Mouse (Mus musculus) adrenal gland (tissue): ENCODE measurements around the gene Tubb5.

Experiments used
- intact Hi-C: fragments of 180-260 bp; cut with DNase I; formaldehyde crosslinking; loops from one replicate; pipeline ENCODE4 v1.15.1; 2025

The Tubb5 gene

DNA sequence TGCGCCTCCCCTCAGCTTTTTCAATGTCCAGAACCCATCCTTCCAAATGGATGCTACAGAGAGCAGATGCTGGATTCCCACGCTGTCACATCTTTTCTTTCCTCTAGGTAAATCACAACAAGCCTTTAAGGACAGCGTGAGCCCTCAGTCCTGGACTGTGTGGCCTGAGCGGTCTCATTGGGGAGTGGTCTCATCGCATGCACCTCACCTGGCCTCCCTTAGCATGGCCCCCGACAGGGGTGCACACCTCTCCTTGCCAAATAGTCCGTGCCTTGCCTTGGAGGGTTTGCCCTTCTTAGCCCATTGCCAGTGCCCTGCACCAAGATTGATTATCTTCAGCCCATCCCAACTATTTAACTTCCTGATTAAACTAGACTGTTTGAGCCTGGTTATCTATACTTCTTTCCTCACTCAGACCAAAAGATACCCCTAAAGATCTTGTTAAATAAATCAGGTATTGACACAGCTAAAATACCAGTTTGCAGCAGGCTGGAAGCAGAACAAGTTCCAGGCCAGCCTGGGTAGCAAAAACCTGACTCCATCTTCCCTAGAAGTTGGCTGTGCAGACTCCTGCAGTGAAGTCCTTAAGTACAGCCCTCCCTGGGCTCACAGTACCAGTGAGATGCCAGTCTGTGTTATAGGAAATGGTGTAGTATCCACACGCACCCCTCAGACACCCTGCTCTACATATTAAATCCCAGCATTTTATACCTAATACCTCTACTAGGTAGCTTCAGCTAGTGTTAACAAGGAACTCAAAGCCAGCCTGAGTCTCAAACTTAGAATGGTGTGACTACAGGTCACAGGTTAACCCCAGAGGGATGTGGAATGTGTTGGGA lies 5.5 kb downstream of the Tubb5 start:
- intact Hi-C loops, result loop anchor here (5.0 to 10.0 kb wide), 2 partner anchors 80 to 142 kb away; partner anchors contain the start of genes Atat1 and Gnl1

DNA sequence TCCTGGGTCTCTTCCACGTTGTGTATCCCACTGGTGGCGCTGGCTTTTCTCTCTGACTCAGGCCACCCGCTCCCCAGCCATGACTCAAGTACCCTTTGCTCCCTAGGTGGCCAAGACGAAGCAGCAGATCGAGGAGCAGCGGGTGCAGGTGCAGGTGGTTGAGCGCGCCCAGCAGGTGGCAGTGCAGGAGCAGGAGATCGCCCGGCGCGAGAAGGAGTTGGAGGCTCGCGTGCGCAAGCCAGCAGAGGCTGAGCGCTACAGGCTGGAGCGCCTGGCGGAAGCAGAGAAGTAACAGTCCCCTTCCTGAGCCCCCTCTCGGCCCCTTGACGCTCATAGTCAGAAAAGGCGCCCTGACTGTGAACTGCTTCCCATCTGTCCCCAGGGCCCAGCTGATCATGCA lies 8.4 kb downstream of the Tubb5 start:
- intact Hi-C loops, result loop anchor here (2.0 to 10.0 kb wide), 4 partner anchors 43 to 145 kb away; partner anchors contain the start of genes Atat1 and Gnl1

DNA sequence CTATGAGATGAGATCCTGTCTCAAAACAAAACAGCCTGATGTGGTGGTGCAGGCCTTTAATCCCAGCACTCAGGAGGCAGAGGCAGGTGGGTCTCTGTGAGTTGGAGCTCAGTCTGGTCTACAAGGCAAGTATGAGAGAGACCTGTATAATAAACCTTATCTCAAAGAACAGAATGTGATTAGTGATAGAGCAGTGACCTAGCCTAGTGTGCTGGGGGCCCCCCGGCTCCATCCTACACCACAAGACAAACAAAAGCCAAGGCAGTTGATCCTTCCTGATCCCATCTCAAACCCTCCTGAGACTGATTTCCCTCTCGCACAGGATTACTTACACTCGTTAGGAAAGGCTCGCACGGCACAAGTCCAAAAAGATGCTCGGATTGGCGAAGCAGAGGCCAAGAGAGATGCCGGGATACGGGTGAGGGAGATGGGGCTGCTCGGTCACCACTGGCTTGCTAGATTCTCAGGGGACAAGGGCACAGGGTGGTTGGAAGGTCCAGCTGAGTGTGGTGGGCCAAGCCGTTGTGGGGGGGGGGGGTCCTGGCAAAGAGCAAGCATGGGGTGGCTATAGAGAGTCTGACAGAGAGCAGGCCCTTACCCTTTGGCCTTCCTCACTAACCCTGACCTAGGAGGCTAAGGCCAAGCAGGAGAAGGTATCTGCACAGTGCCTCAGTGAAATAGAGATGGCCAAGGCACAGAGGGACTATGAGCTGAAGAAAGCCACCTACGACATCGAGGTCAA lies 12.8 kb downstream of the Tubb5 start:
- intact Hi-C loops, result loop anchor here (5.0 kb wide), 1 partner anchor 83 kb away; no protein-coding TSS in a partner anchor

DNA sequence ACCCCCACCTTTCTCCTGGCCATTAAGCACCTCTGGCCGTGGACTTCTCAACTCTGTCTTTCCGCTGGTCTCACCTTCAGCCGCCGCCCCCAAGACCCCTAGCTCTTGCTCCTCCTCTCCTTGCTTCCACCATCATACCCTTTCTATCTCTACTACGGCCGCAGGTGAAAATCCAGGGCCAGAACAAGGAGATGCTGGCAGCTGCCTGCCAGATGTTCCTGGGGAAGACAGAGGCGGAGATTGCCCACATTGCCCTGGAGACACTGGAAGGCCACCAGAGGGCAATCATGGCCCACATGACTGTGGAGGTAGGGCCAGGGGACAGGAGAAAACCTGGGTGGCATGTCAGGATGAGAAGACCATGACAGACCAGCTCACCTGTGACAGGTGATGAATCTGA lies 13.7 kb downstream of the Tubb5 start:
- intact Hi-C loops, result no loop called here

DNA sequence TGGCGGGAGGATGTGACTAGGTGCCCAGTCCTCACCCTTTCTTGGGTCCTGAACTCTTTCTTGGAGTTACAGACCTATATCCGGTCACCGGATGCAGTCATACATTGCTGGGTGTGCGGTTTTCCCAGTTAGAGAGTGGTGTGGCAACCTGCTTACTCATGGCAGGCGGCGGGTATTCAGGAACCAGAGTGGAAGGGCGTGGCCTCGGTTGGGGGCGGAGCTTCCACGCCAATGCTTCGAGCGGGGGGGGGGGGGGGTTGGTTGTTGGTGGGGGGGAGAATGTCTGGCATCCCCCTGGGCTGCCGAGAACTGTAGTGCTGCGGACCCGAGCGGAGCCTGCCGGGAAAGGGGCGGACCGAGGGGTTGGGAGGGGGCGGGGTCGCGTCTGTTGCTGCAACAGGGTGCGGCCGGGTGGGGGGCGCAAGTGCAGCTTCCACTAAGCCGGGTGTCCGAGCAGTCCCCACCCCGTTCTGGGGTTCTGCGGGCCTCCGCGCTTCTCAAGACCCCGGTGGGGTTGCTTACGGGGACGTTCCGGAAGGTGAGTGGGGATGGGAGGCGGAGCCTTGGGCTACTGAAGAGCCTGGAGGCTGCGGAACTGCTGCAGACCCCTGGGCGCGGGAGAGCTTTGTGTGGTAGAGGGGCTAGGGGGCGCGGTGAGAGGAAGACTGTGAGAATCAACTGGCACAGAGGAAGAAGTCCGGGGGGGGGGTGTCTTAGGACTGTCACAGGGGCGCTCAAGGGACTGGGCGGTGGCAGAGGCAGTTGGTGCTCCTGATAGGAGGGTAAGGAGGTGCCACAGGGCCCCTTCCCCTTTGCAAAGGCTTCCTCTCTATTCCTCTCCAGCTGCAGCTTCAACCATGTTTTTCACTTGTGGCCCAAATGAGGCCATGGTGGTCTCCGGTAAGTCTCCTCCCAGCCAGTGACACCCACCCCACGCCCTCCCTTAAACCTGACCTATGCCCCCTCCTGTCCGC lies 14.9 kb downstream of the Tubb5 start, which contains the start of gene Flot1:
Gene Flot1, plus strand, starts transcription at position 267 of the 974 bp plus-strand sequence.
- intact Hi-C loops, result no loop called here

DNA sequence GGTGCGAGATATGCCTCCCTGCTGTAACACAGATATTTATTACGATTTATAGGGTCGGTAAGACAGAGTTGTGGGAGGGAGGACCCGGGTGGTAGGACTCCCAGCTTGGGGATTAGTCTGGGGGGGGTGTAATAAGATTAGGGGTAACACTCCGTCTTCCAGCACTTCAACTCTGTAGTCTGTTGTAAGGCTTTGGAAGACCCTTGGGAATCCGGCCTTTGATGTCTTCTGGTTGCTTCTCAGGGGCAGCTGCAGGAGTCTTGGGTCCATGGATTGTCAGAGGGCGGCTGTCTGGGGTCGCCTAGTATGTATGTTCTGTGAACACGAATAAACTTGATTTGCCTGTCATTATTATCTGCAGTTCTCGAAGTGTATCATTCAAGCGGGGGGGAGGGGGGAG lies 15.5 kb downstream of the Tubb5 start:
- intact Hi-C loops, result no loop called here

DNA sequence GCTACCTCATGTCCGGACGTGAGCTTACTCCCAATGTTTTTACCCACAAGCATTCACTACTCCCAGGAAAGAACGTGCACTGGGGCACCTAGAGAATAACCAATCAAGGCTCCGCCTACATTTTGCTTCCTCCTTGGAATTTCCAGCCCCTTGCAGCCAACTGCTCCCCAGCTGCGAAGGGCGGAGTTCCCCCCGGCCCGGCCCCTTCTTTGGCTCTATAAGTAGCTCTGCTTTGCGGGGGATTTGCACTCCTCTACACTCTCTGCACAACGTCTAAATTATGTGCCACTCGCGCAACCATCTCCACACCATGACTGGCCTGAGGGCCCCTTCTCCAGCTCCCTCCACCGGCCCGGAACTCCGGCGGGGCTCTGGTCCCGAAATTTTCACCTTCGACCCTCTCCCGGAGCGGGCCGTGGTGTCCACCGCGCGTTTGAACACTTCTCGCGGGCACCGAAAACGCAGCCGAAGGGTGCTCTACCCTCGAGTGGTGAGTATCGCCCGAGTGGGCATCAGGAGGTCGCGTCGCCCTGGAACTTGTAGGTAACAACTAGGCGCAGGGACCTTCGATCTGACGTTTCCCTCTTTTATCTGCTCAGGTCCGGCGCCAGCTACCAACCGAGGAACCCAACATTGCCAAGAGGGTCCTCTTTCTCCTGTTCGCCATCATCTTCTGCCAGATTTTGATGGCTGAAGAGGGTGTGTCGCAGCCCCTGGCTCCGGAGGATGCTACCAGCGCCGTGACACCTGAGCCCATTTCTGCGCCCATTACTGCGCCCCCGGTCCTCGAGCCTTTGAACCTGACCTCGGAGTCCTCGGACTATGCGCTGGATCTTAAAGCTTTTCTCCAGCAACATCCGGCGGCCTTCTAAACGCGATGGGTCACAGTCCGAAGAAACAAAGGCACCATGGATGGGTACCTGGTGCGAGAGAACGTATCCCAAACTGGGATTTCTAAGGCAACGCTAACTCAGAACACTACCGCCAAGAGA lies 16.4 kb downstream of the Tubb5 start, which contains the start of gene Ier3:
Gene Ier3, plus strand, starts transcription at position 246 of the 992 bp plus-strand sequence.
- intact Hi-C loops, result no loop called here

DNA sequence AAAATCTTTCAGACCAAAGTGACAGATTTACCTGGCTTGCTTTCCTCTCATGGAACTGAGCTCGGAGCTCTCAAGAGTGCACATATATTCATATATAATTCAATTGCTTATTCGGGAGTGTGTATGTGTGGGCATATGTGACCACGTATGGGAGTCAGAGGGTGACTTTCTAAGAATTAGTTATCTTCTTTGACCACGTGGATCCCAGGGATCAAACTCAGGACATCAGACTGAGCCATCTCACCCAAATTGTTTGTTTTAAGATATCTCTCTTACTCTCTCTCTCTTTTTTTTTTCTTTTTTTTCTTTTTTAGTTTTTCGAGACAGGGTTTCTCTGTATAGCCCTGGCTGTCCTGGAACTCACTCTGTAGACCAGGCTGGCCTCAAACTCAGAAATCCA lies 18.0 kb downstream of the Tubb5 start:
- intact Hi-C loops, result no loop called here

DNA sequence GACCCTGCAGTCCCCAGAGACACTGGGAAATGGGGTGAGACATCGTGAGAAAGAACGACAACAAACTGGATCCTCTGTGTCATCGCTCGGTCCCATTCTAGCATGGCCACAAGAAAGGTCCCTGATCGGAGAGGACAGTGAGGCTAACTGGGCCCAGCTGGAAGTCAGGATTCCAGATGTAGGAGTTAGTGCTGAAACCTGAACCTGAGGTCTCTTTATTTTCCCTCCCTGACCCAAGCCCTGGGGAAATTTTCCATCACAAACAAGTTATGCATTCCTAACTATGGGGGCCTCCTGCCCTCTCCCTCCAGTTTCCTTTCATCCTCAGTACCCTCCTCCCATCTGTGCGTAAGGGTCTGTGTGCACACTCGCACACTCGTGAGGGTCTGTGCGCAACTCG lies 20.9 kb downstream of the Tubb5 start:
- intact Hi-C loops, result no loop called here

DNA sequence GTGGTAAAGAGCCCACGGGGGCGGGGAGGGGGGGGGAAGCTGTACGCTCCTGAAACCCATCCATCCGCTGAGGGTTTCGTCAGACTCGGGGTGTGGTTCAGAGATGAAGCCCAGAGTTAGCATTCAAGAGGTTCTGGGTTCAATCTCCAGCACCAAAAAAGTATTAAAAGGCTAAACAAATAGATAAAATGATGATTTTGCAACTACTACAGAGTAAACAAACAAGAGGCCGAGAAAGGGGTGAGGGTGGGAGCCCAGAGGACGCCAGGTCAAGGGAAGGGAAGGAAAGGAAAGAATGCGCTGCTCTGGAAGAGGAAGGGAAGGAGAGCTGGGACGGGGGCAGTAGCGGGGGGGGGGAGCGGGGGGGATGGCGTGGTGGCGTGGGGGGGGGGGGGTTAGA lies 21.4 kb downstream of the Tubb5 start:
- intact Hi-C loops, result no loop called here

DNA sequence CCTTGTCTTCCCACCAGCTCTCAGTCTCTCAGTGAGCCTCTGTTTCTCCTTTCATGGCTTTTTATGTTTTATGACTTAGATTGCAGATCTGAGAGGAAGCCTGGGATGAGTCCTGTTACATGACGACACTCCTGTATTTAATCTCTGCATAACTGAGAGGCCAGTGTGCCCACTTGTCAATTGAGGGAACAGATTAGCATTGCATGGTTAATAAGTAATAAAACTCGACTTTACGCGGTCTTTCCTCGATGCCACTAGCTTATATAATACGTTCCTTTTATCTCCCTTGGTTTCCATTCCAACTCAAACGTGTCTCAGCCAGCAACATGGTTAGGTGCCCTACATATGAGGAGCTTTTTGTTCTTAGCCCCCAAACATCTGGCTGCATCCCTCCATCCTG lies 22.3 kb downstream of the Tubb5 start:
- intact Hi-C loops, result no loop called here

DNA sequence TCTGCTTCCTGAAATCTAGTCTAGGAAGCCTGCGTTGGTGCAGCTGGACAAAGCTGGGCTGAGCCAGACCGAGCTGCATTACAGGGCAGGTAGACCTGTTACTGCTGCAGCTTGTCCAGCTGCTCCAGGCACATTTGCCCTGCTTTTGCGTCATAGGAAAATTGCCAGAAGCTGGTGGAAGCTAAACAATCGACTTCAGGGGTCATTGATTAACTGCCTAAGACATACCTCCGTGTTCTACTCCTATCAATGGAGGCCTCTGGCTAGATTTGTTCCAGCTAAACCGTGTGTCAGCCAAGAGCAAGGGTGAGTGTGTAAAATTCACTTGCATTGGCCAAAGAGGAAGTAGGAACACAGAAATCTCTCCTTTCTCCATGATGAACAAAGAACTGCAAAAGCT lies 23.4 kb downstream of the Tubb5 start:
- intact Hi-C loops, result no loop called here

DNA sequence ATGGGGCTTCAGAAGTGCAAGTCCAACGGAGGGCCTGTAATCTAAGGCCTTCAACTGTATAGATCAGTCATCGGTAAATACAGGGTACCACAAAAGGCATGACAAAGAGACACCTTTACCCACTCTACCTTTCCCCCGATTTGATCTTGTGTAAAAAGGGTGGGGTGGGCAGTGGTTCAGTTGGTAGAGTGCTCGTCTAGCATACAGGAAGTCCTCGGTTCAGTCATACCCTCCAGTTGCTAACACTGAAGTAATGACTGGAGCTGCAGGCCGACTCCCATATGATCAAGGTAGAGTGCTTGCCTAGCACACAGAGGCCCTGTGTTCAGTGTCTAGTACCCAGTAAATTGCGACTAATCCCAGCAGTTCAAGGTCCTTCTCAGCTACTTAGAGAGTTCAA lies 24.5 kb downstream of the Tubb5 start:
- intact Hi-C loops, result no loop called here

DNA sequence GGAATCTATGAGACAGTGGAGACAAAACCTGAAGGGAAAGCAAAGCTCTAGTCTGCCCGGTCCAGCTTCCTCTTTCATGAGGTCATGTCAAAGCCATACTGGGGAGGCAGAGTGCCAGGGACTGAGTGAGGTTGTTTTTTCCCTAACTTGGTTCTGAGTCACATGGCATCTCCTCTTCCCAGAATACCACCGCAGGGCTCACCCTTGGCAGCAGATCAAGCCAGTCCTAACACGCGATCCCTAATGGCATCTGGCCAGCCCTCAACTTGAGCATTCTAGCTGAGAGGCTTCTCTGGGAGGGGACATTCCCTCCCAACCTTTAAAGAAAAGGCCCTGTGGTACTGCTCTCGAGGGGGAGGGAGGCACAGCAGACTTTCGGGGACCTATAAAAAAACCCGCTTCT lies 24.9 kb downstream of the Tubb5 start:
- intact Hi-C loops, result no loop called here

DNA sequence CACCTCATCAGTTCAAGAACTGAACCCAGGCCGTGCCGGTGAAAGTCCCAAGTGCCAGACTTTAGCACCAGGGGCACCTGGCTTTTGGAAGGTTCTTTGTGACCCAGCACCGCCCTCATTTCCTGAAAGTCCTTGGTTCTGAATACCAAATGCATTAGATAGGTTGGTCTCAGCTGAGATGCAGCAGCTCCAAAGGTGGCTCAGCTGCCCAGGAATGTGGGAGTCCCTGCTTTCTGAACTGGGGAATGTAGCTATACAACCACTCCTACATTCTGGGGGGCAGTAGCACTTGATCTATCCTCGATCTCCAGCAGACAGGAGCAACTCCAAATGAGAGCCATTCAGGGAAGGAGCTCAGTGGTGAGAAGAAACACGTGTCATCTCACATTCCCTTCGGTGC lies 25.4 kb downstream of the Tubb5 start:
- intact Hi-C loops, result no loop called here

DNA sequence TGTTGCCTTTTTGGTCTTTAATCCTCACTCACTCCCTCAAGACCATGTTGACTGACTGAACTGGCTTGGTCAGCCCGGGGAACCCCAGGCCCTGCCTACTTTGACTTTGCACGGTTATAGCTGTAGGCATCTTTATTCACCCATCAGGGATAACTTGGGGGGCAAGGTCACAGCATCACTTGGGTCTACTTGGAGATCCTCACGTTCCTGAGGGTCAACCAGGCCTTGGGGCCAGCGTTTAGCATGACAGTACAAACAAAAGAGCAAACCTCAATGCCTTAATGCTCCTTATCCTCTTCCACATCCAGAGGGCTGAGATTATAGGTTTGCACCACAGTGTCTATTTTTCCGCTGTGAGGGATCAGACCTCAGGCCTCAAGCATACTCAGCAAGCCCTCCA lies 25.8 kb downstream of the Tubb5 start:
- intact Hi-C loops, result no loop called here

DNA sequence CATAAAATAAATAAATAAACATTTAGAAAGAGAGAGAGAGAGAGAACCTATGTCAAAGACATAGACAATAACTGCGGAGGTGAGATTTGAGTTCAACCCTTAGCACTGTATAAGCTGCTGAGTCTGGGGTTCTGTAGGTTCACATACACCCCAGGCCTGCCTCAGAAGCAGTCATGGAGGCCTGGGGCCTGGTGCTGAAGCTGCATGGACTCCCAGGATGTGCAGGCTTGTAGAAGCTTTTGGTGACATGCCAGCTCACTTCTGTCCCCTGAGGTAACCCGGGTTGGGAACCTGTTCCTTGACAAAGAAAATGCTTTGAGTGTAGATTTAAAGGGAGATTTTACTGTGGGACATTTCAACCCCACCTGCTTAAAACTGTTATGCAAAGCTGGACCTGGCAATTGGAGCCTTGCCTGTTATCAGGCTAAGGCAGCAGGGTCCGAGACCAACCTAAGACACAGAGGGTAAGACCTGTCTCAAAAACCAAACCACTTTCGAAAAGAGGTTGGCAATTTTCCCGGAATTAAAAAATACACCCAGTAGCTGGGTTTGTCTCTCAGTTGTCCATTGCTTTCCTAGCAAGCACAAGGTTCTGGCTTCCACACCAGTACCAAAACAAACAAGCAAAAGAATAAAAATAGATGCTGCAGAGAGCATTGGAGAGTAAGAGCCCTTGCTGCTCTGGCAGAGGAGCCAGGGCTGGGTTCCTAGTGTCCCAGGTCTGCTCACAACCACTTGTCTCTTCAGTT lies 27.0 kb downstream of the Tubb5 start:
- intact Hi-C loops, result no loop called here

DNA sequence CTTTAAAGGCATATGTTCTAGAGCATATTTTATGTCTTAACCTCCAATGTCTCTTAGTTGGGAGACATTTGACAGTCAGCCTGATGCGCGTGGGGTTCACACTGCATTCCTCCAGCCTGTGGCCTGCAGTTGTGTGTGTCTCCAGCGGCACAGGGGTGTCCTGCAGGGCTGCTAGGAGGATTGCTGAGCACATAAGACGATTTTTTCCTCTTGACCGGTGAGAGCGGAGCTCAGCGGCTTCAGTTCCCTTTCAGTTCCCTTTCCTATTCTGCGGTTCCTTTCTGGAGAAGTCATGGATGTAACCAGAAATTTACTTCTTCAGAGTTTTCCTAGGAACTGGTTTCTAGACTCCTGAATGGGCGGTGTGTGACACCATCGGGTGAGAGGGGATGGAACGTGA lies 28.7 kb downstream of the Tubb5 start:
- intact Hi-C loops, result no loop called here

DNA sequence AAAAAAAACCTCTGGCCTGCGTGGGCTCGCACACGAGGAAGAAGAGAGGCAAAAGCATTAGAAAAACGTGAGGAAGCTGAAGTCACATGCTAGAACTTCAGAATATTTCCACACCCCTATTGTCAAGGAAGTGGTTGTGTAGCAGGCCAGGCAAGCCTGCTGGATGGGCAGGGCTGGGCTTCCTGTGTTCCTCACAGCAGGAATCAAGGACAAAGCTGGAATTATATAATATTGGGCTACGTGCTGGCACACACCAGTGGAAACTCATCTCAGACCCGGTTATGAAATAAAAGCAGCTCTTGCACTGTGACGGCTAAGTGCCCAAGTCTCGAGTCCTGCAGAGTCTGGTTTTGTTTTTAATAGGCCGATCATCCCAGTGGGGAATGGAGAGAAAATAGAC lies 30.0 kb downstream of the Tubb5 start:
- intact Hi-C loops, result no loop called here
